Mouse (Mus musculus) layer of hippocampus, adult 11-12 months (tissue): Measurements from ENCODE around the gene Pde4d.
A peak's percentile ranks its signal among the peaks of the same experiment; 100 is the strongest.

Experiments used
- DNase-seq: peaks from one replicate; pipeline ENCODE4 v3.0.0; 2022; ENCODE audit warnings: low spot score

Pde4d gene

DNA sequence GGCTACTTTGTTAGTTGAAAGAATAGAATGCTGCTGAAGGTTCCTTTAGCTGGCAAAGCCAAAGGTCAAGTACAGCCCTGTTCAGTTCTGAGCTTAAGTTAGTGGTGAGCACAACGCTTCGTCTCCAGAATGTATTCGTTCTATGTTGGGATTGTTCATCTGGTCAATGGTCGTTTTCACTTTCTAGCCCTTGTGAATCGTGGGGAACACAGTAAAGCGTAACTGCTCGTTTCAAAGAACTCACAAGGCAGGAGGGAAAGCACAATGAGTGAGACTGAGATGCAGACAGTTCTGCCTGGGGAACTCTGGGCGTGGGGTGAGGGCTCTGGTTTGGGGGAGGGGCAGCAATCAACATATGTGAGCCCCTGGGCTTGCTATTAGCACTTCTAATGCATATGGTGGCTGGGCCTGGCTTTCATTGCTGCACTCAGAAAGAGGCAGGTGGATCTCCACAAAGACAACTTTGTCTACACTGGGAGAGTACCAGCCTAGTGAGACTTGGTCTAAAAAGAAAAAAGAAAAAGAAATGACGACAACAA, 1328.6 kb downstream of the Pde4d start:
- no peak for DNase-seq

DNA sequence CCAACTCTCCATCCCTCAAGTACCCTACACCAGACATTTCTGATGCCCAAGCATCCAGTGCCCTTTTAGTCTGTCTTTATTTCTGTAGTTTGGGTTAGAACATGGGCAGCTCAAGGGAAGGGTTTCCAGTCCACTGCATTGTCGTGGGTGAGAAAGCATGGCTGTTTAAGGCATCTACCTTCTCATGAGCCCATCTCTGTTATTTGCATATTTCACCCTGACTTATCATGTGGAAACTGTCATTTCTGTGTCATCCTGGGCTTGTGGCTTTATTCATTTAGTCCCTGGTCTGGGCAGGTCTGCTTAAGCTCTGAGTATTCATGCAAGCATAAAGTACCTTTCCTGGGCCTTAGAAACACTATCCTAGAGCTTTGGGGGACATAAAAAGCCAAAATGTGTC, 1331.7 kb downstream of the Pde4d start:
- no peak for DNase-seq

GRCm38 (mm10) chr13:109788604-109789003, 1338.9 kb downstream of the Pde4d start:
- no peak for DNase-seq

DNA sequence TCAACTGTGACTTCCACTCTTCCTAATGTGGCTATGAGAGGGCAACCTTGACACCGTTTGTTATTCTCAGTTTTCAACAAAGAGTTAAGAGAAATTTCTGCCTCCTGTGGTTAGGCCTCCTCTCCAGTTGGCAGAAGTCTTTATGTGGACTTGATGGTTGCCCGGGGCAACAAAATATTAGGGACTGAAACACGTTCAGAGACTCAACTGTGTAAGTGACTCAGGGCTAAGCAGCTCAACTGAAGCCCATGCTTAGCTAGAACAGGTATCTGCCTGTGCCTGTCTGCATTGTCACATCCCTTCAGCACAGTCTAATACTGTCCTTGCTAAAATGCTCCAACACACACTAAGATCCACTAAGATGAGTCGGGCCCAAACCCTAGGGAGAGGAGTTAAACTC, 1339.4 kb downstream of the Pde4d start:
- no peak for DNase-seq

DNA sequence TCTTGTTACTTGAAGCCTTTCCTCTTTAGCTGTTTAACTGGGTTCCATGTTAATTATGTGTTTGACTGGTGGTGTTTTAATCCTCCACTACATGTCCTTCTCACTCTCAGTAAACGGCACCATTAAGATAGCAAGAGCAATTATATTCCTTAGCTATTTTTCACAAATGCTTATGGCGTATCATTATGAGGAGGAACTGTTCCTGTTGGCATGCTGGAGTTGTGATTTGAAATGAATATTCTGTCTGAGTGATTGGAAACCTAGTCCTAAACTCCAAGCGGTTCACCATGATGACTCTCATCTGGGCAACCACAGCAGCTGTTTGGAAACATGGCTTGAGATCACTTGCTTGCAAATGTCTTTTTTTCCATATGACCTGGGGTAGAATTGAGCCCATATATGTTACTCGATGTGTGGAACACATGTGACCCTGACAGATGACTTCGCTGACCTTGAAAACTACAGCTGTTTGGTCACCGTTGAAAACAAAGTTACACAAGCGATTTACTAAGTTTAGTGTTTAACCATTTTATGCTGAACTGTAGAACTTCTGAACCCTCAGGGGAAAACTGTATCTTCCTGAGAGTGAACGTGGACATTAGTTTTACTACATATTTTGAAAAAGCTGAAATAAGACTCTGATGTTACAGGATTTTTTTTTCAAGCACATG, 1340.4 kb downstream of the Pde4d start:
- no peak for DNase-seq

DNA sequence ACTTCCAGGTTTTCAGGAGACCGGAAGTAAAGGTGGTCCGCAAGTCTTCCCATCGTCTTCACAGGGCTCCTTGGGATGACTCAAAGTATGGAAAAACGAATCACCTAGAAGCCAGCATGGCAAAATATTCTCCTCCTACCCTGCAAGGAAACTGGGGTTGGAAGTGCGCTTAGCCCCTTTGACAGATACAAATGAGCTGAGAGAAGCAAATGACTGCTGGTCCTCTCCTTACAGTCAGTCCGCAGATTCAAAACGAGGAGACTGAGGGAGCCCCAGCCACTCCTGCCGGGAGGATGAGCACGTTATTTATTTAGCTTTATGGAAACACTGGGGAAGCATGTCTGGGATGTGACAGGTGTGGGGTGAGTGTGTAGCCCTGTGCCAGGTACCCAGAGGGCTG, 1344.2 kb downstream of the Pde4d start:
- no peak for DNase-seq

- no peak for DNase-seq
Measured at GRCm38 (mm10) chr13:109798651-109799050, 1348.9 kb downstream of the Pde4d start.

DNA sequence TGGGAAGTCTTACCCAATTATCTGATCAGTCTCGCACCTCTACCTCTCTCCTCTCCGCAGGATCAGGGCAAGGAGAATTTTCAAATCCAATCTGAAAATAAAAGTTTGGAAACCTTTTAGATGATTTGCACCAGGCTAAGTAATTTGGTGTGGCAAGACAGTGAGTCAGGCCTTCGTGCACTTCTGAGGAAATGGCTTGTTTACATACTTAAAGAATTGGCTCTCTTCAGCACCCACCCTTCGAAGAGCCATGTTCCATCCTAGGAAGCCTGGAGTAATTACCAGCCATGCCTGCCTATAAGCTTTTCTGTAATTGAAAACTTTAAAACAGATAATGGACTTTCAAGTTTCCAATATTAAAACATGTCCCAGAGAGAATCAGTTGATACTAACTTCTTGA, 1352.5 kb downstream of the Pde4d start:
- DNase-seq = no peak

DNA sequence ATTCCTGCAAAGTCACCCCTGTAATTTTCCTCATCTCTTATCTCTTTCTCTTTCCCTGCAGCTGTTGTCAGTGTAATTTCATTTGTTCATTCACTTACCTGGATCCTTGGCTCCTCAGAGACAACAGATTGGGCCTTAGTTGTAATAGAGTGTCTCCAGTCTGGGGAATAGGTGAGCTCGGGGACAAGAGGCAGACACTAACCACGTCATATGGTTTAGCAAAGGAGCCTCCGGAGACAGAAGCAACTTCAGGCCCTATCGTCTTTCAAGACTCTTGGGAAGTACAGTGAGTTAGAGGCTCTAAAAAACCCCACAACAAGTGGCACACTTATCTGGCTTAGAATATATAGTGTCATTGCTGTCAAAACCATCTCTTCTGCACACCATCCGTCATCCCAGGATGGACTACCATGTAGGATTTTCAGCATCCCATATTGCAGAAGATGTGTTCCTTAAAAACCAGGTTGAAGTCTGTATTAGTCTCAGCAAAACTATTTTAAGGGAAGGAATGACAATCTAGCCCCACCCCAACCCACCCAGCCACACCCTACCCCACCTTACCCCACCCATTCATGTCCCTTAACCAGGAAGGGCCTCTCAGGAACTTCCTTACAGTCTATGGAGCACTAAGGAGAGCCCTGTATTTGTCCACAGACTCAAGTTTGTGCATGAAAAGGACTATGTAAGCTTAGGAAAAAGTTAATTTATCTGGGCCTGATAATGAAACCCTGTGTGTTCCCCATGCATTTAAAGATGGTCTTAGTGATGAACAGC, 1356.6 kb downstream of the Pde4d start:
- DNase-seq = no peak

DNA sequence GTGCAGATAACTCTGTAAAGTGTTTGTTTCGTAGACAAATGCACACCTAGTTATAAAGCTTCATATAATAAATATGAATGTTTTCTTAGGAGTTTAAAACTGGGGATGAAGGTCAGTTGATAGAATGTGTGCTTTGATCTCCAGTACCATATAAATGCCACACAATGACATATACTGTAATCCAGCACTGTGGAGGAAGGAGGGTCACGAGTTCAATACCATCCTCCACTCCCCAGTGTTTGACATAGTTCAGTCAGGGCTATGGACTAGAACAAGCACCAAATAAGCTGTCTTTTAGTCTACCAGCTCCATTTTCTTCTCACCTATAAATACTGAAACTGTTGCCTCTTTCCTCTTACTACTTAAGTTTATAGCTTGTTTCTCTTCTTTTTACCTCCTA, 1357.3 kb downstream of the Pde4d start:
- DNase-seq = no peak

GRCm38 (mm10) chr13:109807446-109807845, 1357.7 kb downstream of the Pde4d start:
- no peak for DNase-seq

GRCm38 (mm10) chr13:109808039-109808438, 1358.3 kb downstream of the Pde4d start:
- DNase-seq = no peak

DNA sequence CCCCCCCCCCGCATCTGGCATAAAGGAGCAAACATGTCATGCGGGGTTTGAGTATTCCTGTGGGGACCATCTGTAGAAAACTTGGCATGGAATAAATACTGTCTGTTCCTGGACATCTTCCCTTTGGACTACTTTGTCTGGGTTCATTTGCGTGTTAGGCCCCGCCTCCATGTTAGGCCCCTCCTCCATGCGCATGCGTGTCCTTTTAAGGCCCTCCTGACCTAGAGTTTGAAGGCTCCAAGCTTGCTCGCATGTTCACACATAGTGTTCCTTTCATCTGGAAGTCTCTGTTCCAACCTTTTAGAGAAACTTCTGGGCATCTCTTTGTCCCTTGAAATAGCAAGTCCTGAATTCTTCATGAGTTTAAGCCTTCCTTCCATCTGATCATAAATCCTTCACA, 1359.2 kb downstream of the Pde4d start:
- DNase-seq = no peak

GRCm38 (mm10) chr13:109809646-109810045, 1359.9 kb downstream of the Pde4d start:
- no peak for DNase-seq

DNA sequence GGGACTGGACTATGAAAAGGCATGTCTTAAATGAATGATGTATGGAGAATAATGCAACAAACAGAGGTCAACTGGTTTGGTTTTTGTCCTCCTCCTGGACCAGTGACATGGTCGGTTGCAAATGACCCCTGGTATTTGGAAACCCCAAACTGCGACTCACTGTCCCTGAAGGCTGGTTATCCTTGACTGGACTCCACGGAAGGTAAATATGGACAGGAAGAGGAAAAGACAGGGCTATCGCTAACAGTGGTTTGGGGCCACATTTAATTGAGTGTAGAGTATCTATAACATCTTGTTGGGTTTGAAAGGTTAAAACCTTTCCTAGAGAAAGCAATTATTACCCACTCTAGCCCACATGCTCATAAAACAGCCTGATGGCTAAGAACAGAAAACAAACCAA, 1364.2 kb downstream of the Pde4d start:
- DNase-seq = no peak

DNA sequence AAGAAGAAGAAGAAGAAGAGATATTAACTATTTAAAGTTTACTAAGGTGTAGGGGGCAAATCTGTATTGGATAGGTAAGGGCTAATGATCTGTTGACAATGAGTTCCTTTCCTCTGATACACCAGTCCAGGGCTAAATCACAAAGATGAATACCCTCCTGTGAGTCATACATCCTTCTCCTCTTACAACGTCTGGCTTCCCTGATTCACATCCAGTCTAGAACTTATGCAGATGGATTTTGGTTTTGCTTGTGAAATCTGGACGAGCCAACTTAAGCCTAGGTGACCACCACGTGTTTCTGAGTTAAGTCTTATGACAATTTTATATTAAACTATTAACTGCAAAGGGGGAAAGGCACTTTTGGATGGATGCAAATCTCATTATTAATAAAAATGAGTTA, 1369.3 kb downstream of the Pde4d start:
- DNase-seq = no peak

DNA sequence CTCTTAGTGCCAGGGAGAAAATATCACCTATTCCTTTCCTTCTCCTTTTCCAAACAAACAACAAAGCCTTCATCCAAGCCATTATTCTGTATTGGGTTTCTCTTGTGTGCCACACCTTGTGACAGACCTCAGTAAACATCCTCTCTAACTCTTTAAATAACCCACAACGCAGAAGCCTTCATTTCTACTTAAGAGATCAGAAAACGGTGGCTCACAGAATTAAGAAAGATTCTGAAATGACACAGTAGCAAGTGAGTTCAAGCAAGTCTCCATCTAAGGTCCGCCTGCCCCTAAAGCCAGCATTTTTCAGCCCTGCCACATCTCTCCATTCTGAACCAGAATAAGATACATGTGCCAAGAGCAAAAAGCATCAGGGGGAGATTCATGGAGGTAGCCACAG, 1370.4 kb downstream of the Pde4d start:
- no peak for DNase-seq

- no peak for DNase-seq
Measured at GRCm38 (mm10) chr13:109820866-109821265, 1371.1 kb downstream of the Pde4d start.

DNA sequence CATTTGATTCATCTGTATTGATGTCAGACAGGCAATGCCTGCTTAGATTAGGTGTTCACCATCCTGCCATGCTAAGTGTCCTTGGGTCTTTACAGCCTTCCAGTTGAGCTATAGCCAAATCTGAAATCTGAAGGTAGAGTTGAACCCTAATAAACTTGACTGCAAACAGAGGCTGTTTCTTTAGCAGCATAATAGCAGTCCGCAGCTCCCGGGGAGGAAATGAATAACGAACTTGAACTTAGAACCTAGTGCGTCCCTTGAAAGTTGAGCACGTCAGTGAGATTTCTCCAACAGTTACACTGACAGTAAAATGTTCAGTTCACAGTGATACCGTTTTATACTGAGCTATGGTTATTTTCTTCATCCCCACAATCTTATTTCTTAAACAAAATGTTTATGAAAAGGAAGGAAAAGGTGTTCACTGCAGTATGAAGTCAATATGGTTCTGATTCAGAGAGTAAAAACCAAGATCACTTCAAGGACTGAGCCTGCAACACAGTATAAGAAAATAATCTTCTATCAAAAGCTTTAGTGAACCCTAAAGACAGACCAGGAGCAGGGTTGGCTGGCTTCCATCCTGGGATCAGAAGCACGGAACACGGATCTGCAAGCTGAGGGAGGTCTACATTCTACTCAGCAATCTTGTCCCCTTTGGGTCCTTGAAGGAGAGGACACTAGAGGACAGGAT, 1372.1 kb downstream of the Pde4d start:
- no peak for DNase-seq

DNA sequence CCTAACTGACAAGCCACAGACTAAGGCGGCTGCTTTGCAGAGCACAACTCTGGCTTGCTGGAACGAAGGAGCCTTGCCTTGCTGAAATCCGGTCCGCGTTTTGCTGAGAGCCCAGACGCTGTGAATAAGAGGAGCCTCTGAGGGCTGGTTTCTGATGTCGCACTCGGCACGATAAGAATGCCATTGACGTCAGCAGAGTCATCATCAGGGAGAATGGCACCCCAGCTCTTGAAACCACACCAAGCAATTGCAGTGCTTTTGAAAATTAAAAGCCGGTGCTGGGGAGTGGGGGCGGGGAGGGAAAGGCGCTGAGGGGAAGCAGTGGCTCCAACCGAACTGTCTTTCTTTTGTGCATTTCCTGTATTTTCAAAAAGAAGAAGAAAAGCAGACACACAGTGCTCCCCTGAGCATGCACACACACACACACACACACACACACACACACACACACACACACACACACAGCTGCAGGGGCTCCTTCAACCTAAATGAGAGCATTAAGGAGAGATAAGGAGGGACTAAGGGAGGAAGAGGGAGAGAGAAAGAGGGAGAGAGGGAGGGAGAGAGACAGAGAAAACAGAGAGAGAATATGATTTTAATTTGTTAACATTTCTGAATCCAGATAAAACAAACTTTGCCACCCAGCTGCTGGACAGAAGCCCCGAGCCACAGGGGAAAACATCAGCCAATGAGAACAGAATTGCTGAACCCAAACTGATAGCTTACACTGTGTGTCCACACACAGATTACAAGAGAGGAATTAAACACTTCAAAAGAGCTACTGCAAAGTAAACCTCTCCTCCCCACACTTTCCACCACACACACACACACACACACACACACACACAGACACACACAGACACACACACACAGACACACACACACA, 1372.9 kb downstream of the Pde4d start:
- DNase-seq = peak; percentile 91

DNA sequence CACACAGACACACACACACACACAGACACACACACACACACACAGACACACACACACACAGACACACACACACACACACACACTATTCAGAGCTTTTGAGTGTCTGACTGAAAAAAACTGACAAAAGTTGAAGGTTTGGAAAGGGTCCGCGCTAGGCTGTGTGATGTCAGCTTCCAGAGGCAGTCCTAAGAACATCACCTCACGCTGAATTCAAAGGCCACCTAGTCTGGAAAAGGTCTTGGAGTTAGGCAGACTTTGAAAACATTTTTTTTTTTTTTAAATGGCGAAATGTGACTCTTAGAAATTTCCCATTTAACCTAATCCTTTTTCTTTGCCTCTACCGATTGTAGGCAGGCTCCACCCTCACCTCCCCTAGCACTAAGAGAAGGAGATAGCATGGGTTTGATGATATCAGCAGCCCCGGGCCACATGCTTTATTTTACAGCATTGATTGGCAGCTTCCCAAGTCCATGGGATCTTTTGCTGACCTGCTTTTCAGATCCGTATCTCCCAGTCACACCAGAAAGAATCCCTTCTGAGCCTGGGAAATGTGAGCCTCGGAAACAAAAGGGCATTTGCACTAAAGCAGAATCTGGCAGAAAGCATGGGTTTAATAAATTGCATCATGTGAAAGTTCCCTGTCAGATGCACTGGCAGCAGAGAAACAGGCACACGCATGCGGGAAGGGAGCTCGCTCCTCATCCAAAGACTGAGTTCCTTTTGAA, 1373.7 kb downstream of the Pde4d start:
- DNase-seq = peak; percentile 32
